14 mouse cellular contexts compared by ENCODE assay signal in the genomic region with DNA sequence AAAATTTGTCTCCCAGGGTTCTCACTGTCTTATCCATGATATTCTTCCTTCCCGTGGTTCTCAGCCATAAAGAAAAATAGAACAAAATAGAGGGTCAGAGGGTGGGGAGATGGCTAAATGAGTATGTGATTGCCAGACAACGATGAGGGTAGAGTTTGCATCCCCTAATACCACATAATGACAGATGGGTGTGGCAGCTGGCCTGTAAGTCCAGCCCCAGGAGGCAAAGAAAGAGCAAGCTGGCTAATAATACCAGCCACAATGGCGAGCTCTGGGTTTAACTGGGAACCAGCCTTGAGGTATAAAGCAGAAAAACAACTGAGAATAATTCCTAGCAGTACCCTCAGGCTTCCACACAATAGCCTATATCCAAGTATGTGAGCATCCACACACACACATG.
"Had no signal": no experiment of that assay in that cellular context is flagged by ENCODE, and none has a peak within 500 bp of the region (broad histone marks: within the 10 kb centered on the region; RNA-seq: fewer than 3 reads in every experiment).

No protein-coding gene starts in this region.

- DNase-seq: kidney, adult 8-10 months; kidney, postnatal 10 days; kidney, postnatal 36 days; layer of hippocampus, postnatal 36 days; liver, embryonic 13.5 days; lung, adult 2 months; lung, postnatal 14 days; lung, postnatal 4 days; right cerebral cortex, postnatal 25 days; spleen, adult 18-20 months; thymus, postnatal 25 days had no signal

- H3K27ac ChIP-seq: kidney, embryonic 15.5 days; left cerebral cortex, adult 2 months; liver, embryonic 13.5 days; stomach, embryonic 15.5 days had no signal

- H3K4me3 ChIP-seq: kidney, embryonic 15.5 days; left cerebral cortex, adult 2 months; liver, embryonic 13.5 days; stomach, embryonic 15.5 days had no signal

- H3K9me3 ChIP-seq: kidney, embryonic 15.5 days; liver, embryonic 13.5 days; stomach, embryonic 15.5 days had no signal

- H3K36me3 ChIP-seq: kidney, embryonic 15.5 days; liver, embryonic 13.5 days; stomach, embryonic 15.5 days had no signal

- H3K9ac ChIP-seq: kidney, embryonic 15.5 days; liver, embryonic 13.5 days; stomach, embryonic 15.5 days had no signal

- H3K4me1 ChIP-seq: liver, embryonic 13.5 days had no signal

- H3K4me2 ChIP-seq: kidney, embryonic 15.5 days; liver, embryonic 13.5 days; stomach, embryonic 15.5 days had no signal

- H3K27me3 ChIP-seq: kidney, embryonic 15.5 days; liver, embryonic 13.5 days; stomach, embryonic 15.5 days had no signal
